ENCODE assay signal across 8 mouse cellular contexts in the genomic region with DNA sequence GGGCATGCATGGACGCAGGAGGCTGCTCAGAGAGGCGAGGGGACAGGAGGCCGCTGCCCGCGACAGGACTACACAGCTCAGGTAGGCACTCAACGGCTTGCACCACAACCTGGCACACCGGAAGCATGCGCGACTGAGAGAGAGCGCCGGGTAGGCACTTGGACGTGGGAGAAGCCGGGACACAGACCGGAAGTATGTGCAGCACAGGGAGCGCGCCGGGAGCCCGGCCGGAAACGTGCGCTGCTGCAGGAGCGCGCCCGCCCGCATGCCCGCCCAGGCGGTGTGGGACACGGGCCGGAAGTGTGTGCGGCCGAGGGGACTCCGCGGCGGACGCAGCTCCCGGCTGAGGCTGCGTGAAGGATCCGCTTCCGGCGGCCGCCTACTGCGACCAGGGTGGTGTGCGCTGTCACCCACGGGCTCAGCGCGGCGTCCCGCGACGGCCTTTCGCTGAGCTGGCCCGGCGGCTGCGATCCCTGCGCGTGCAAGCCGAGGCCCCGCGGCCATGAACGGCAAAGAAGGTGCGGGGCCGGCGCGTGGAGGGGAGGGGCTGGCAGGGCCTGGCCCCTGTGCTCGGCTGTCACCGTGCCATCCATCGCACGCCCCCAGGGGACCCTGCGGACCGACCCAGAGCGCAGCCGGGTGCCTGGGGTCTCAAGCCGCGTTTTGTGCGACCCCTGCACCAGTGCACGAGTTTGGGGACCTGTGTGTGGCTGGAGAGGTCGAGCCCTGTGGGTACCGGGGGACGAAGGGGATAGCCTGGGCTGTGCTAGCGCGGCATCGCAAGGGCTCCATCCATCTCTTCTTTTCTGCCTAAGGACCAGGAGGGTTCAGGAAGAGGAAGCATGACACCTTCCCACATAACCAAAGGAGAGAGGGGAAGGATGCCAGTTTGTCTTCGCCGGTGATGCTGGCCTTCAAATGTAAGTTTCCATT. TPM values are rescaled to one million over a fixed set of nuclear protein-coding genes. Genes with fewer than 3 reads are reported as not detected.
A peak's percentile ranks its signal among the peaks of the same experiment; 100 is the strongest.
DNase-seq lines count a peak whose midpoint lies in the region; ATAC-seq and TF ChIP-seq lines count a peak whose summit lies in the region.

A gene (plus strand): TSS at position 303 of the 933 bp plus-strand sequence.

- WGBS in forebrain, embryonic 13.5 days: 2% methylated on average over 77 of the region's 84 CpGs
- 3% methylated on average over 84 of the region's 84 CpGs for WGBS in large intestine, adult 2 months
- 3% methylated on average over 76 of the region's 84 CpGs for whole genome bisulfite sequencing in liver, postnatal 0 days (ENCODE audit: insufficient replicate concordance)
- 2% methylated on average over 75 of the region's 84 CpGs for WGBS in neural tube, embryonic 14.5 days

- H3K9ac ChIP-seq in ES-Bruce4 (ENCODE audit: low read depth, poor library complexity, severe bottlenecking): peak within 1 kb of the TSS; percentile 57
- H3K9ac ChIP-seq in forebrain, embryonic 13.5 days: peak within 1 kb of the TSS; percentile 97
- H3K9ac ChIP-seq in liver, postnatal 0 days (replicated peaks): peak within 1 kb of the TSS; percentile 83
- peak within 1 kb of the TSS; percentile 89 for H3K9ac ChIP-seq in neural tube, embryonic 14.5 days (replicated peaks; ENCODE audit: low read depth, low read length)

- TF ChIP-seq CTCF in ES-Bruce4 (IDR thresholded peaks at IDR 0.05; ENCODE audit: low read depth, low read length): no peak
- TF ChIP-seq CTCF in liver, postnatal 0 days (IDR thresholded peaks at IDR 0.05; ENCODE audit: low read depth): 0 out of 2 replicates have a peak, but pooled peaks have one; percentile 2

- ATAC-seq in cerebellum, adult (ENCODE audit: insufficient number of reproducible peaks, low FRiP score, low TSS enrichment): peak; percentile 97
- peak; percentile 99 for ATAC-seq in forebrain, embryonic 13.5 days
- peak; percentile 99 for ATAC-seq in liver, postnatal 0 days
- ATAC-seq in neural tube, embryonic 14.5 days (ENCODE audit: low read depth): peak; percentile 99

- peak within 1 kb of the TSS; percentile 95 for H3K4me3 ChIP-seq in ES-Bruce4 (ENCODE audit: low read depth, low read length)
- peak within 1 kb of the TSS; percentile 98 for H3K4me3 ChIP-seq in forebrain, embryonic 13.5 days
- H3K4me3 ChIP-seq in liver, postnatal 0 days (ENCODE audit: low read depth, low read length): peak within 1 kb of the TSS; percentile 82
- H3K4me3 ChIP-seq in neural tube, embryonic 14.5 days (ENCODE audit: low read depth, low read length): peak within 1 kb of the TSS; percentile 93

- H3K27ac ChIP-seq in ES-Bruce4 (ENCODE audit: insufficient read depth, low read length): no peak within 1 kb of the TSS
- H3K27ac ChIP-seq in forebrain, embryonic 13.5 days: peak within 1 kb of the TSS; percentile 78
- peak within 1 kb of the TSS; percentile 74 for H3K27ac ChIP-seq in liver, postnatal 0 days (ENCODE audit: low read depth)
- H3K27ac ChIP-seq in neural tube, embryonic 14.5 days (ENCODE audit: low read depth, low read length): peak within 1 kb of the TSS; percentile 84

- TF ChIP-seq EP300 in ES-Bruce4 (IDR thresholded peaks at IDR 0.05; ENCODE audit: insufficient read depth, low read depth, low read length): 0 out of 2 replicates have a peak, but pooled peaks have one; percentile 57
- TF ChIP-seq EP300 in liver, postnatal 0 days (IDR thresholded peaks at IDR 0.05; ENCODE audit: low read depth): no peak

- H3K9me3 ChIP-seq in ES-Bruce4 (replicated peaks; ENCODE audit: control insufficient read depth, insufficient read depth, low read length, poor library complexity, severe bottlenecking): peaks cover 6% of the 10 kb centered on the region
- H3K9me3 ChIP-seq in forebrain, embryonic 13.5 days (replicated peaks): no peaks in the 10 kb centered on the region
- no peaks in the 10 kb centered on the region for H3K9me3 ChIP-seq in liver, postnatal 0 days (ENCODE audit: low read length)
- no peaks in the 10 kb centered on the region for H3K9me3 ChIP-seq in neural tube, embryonic 14.5 days (ENCODE audit: control insufficient read depth, low read length)

- DNase-seq in heart, postnatal 10 days: peak; percentile 94 to 95
- DNase-seq in large intestine, adult 2 months (ENCODE audit: low read depth, low spot score): peak; percentile 64
- DNase-seq in liver, postnatal 0 days: peak; percentile 92
- DNase-seq in testis, postnatal 10 days (ENCODE audit: low spot score): peak; percentile 92

- intact Hi-C loops in heart, postnatal 10 days (cut with DNase I): loop anchor here (2.0 to 5.0 kb wide), 2 partner anchors 66 to 116 kb away; a partner anchor contains a TSS

- H3K4me1 ChIP-seq in ES-Bruce4 (ENCODE audit: control insufficient read depth, insufficient read depth, low read length): no peaks in the 10 kb centered on the region
- peaks cover 11% of the 10 kb centered on the region for H3K4me1 ChIP-seq in forebrain, embryonic 13.5 days
- H3K4me1 ChIP-seq in liver, postnatal 0 days (ENCODE audit: insufficient read depth): peaks cover 2% of the 10 kb centered on the region; the same call in 1 of the 2 replicates
- 0 out of 2 replicates have a peak, but pooled peaks cover 6% of the 10 kb centered on the region for H3K4me1 ChIP-seq in neural tube, embryonic 14.5 days (ENCODE audit: control insufficient read depth, insufficient read depth, low read length)

- no peaks in the 10 kb centered on the region for H3K27me3 ChIP-seq in ES-Bruce4 (ENCODE audit: control insufficient read depth, insufficient read depth, low read length, poor library complexity, severe bottlenecking)
- peaks cover 7% of the 10 kb centered on the region for H3K27me3 ChIP-seq in forebrain, embryonic 13.5 days
- H3K27me3 ChIP-seq in liver, postnatal 0 days (ENCODE audit: insufficient read depth, low read length): no peaks in the 10 kb centered on the region
- H3K27me3 ChIP-seq in neural tube, embryonic 14.5 days (ENCODE audit: control insufficient read depth, insufficient read depth, low read length): no peaks in the 10 kb centered on the region

- H3K36me3 ChIP-seq in ES-Bruce4 (ENCODE audit: control insufficient read depth, insufficient read depth, low read length, poor library complexity, severe bottlenecking): peaks cover 6% of the 10 kb centered on the region; the same call in 1 of the 2 replicates
- peaks cover 32% of the 10 kb centered on the region for H3K36me3 ChIP-seq in forebrain, embryonic 13.5 days (ENCODE audit: poor library complexity, severe bottlenecking)
- H3K36me3 ChIP-seq in liver, postnatal 0 days (replicated peaks; ENCODE audit: insufficient read depth, low read length): peaks cover 13% of the 10 kb centered on the region; the same call in 1 of the 2 replicates
- peaks cover 13% of the 10 kb centered on the region; the same call in 1 of the 2 replicates for H3K36me3 ChIP-seq in neural tube, embryonic 14.5 days (ENCODE audit: control insufficient read depth, insufficient read depth, low read length)

- no peak for TF ChIP-seq POLR2A in ES-Bruce4 (IDR thresholded peaks at IDR 0.05; ENCODE audit: insufficient read depth, low read length)

- H3K4me2 ChIP-seq in forebrain, embryonic 13.5 days: peak within 1 kb of the TSS; percentile 89
- H3K4me2 ChIP-seq in liver, postnatal 0 days (ENCODE audit: low read depth, low read length): peak within 1 kb of the TSS; percentile 90
- H3K4me2 ChIP-seq in neural tube, embryonic 14.5 days (ENCODE audit: low read depth, low read length): peak within 1 kb of the TSS; percentile 81

RNA-seq across cellular contexts. Expression of the gene that starts here (rescaled TPM):
- polyA plus RNA-seq in ES-Bruce4 (2011; ENCODE audit: insufficient read depth, insufficient read length, low read depth, missing spikeins): 48.9 and 51.2 TPM in 2 replicates
- 128 and 133 TPM in 2 replicates for polyA plus RNA-seq in forebrain, embryonic 13.5 days (2015; fragmentation: Nextera tagmentation; extraction: Ambion mirVana)
- total RNA-seq in heart, postnatal 10 days (2021): 10 to 100 TPM; 82.3 to 85.1 TPM
- polyA plus RNA-seq in large intestine, adult 2 months (2012; rRNA removed): 26.1 and 30.1 TPM in 2 replicates
- polyA plus RNA-seq in liver, postnatal 0 days (2015; fragmentation: Nextera tagmentation; extraction: Ambion mirVana): 28.2 and 29.5 TPM in 2 replicates
- polyA plus RNA-seq in neural tube, embryonic 14.5 days (2014; fragmentation: Nextera tagmentation; extraction: Ambion mirVana): 208 and 215 TPM in 2 replicates
